Mouse (Mus musculus) CH12.LX (cell line): ENCODE data around the gene Supt7l.

Experiments
- CTCF ChIP-seq, 2 experiments: IDR thresholded peaks in 1 of 2; conservative IDR thresholded peaks in 1 of 2; 2 replicates each; pipeline ENCODE4 v1.5.1; 2011 to 2012; ENCODE audit warnings: low read depth in 2 of 2, low read length in 2 of 2, improper control_type of control experiment in 1 of 2, inconsistent platforms in 1 of 2, mild to moderate bottlenecking in 1 of 2, moderate library complexity in 1 of 2
- E2F4 ChIP-seq: IDR thresholded peaks from 2 replicates; pipeline ENCODE4 v1.6.1; 2011; ENCODE audit warnings: low read depth, low read length, improper control_type of control experiment; ENCODE audit not compliant: insufficient replicate concordance
- GABPA ChIP-seq: IDR thresholded peaks from 2 replicates; pipeline ENCODE4 v1.6.1; 2012; ENCODE audit warnings: low read depth, low read length, improper control_type of control experiment, inconsistent platforms; ENCODE audit not compliant: insufficient replicate concordance
- HCFC1 ChIP-seq: IDR thresholded peaks from 2 replicates; pipeline ENCODE4 v1.6.1; 2012; ENCODE audit warnings: low read depth, mild to moderate bottlenecking, inconsistent platforms, low read length, improper control_type of control experiment
- MAX ChIP-seq: IDR thresholded peaks from 2 replicates; pipeline ENCODE4 v1.6.1; 2011; ENCODE audit warnings: low read length, improper control_type of control experiment
- MXI1 ChIP-seq: IDR thresholded peaks from 2 replicates; pipeline ENCODE4 v1.6.1; 2011; ENCODE audit warnings: mild to moderate bottlenecking, low read depth, low read length, improper control_type of control experiment
- POLR2A ChIP-seq: IDR thresholded peaks from 2 replicates; pipeline ENCODE4 v1.6.1; 2011; ENCODE audit warnings: low read depth, mild to moderate bottlenecking, improper control_type of control experiment, low read length
- POLR2AphosphoS2 ChIP-seq: IDR thresholded peaks from 2 replicates; pipeline ENCODE4 v1.6.1; 2011; ENCODE audit warnings: low read depth, low read length, improper control_type of control experiment
- TBP ChIP-seq: conservative IDR thresholded peaks from 2 replicates; pipeline ENCODE4 v1.6.1; 2011; ENCODE audit warnings: low read depth, low read length, improper control_type of control experiment
- UBTF ChIP-seq: IDR thresholded peaks from 2 replicates; pipeline ENCODE4 v1.6.1; 2012; ENCODE audit warnings: low read depth, mild to moderate bottlenecking, inconsistent platforms, low read length, improper control_type of control experiment, moderate library complexity
- ZKSCAN1 ChIP-seq: IDR thresholded peaks from 2 replicates; pipeline ENCODE4 v1.6.1; 2012; ENCODE audit warnings: low read depth, inconsistent platforms, low read length, improper control_type of control experiment, borderline replicate concordance
- ZMIZ1 ChIP-seq: IDR thresholded peaks from 2 replicates; pipeline ENCODE4 v1.6.1; 2012; ENCODE audit warnings: low read depth, mild to moderate bottlenecking, inconsistent platforms, low read length, improper control_type of control experiment
- ZNF384 ChIP-seq: IDR thresholded peaks from 2 replicates; pipeline ENCODE4 v1.6.1; 2012; ENCODE audit warnings: low read depth, low read length, improper control_type of control experiment, inconsistent platforms

DNA sequence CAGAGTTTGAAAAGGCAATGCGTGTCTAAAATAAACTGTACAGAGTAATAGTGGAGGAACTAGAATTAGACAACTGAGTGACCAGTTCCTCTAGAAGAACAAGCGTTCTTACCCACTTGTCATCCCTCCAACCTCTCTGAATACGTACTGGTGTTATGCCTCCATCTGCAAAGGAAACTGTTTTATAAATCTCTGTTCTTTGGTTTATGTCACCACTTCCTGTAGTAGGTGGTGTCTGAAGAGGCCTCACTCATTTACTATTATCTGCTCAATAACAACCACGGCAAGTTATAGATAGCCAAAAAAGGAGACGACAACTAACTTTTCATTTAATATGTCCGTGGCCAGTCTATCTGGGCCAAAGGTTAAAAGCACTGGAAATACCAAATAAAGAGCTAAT lies 7.1 kb downstream of the Supt7l start:
- TF ChIP-seq MAX, result no peak
- TF ChIP-seq GABPA, result no peak
- no peak for TF ChIP-seq HCFC1
- TF ChIP-seq CTCF (conservative IDR thresholded peaks at IDR 0.05 in 1 of 2, IDR thresholded peaks at IDR 0.05 in 1 of 2; ENCODE audit: low read depth in 2 of 2, low read length in 2 of 2), result no peak
- TF ChIP-seq ZNF384, result no peak
- TF ChIP-seq ZMIZ1, result no peak
- TF ChIP-seq POLR2A, result no peak
- no peak for TF ChIP-seq UBTF
- no peak for TF ChIP-seq E2F4
- TF ChIP-seq ZKSCAN1, result no peak
- TF ChIP-seq MXI1, result no peak
- no peak for TF ChIP-seq TBP
- no peak for TF ChIP-seq POLR2AphosphoS2
